Mouse (Mus musculus): Measurements from ENCODE around the gene Spg11. TPM values are rescaled to one million over a fixed set of nuclear protein-coding genes. Genes with fewer than 3 reads are reported as not detected.
"Not testable (repeated sequence)": the region's sequence is repeated elsewhere in the genome, so short reads cannot be mapped to it uniquely, and the experiment has no call there.

Spg11 gene
- polyA plus RNA-seq, 1 experiment from 2014 or later, result 10.7 TPM

DNA sequence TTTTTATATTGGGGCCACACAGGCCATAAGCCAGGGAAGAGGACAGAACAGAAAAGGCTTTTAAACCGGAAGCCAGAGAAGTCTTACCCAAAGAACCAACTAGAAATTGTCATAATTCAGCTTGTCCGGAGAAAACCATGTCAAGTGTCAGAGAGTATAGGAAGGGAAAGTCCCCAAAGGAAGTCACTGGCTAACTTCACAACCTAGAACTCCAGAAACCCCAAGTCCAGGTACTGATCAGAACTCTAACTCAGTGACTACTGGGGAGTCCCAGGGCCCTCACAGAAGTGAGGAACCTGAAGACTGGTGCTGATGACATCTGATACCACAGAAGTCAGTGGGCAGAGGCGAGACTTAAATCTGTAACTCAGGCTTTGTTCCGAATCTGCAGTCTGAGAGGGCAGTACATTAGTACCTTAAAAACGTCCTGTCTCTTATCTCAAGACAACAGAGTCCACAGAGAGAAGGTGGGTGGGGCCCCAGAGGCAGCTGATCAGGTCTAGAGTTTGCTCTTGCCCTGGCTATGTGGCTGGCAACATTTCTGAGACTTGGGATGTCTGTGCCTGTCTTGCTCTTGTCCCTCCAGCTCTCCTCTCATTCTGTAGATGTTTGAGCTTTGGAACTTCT, 19.8 kb upstream of the Spg11 start:
- WGBS, result 63% methylated on average over 5 of the region's 5 CpGs
- no peaks in the 10 kb centered on the region for H3K36me3 ChIP-seq
- no peak overlapping the region for H3K27ac ChIP-seq (replicated peaks)
- no peaks in the 10 kb centered on the region for H3K4me1 ChIP-seq
- no peak overlapping the region for H3K4me3 ChIP-seq
- no peaks in the 10 kb centered on the region for H3K9me3 ChIP-seq (replicated peaks)
- DNase-seq (ENCODE audit: low spot score), result no peak
- no peaks in the 10 kb centered on the region for H3K27me3 ChIP-seq (ENCODE audit: low read depth, poor library complexity, severe bottlenecking)

DNA sequence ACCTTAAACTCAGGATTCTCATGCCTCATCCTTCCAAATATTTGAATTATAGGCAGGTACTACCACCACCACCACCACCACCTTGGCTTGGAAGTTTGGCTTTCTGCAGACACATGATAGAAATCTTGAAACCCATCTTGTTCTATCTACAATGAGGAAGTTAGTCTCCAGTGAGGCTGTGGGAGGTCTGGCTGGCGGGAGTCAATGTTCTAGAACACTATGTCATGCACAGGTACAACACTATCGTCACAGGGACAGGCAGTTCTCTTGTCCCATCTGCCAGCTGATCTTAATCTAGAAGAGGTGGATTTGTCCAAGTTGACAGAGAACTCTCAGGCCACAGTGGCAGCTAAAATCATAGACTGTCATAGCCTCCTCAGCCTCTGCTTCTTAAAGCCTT, 14.4 kb upstream of the Spg11 start:
- DNase-seq (ENCODE audit: low spot score), result no peak

DNA sequence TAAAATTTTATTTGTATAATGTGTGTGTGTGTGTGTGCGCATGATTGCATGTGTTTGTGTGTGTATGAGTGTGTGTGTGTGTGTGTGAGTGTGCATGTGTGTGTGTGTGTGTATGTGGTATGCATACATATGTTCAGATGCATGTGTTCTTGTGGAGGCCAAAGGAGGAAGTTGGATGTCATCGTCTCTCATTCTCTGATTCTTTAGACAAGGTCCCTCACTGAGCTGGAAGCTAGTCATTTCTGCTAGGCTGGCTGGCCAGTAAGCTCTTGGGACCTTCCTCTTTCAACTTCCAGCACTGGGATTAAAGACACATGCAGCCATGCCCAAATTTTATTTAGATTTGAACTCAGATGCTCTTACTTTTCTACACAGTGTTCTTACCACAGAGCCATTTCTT, 13.9 kb upstream of the Spg11 start:
- Histone ChIP-seq H3K9me3 (replicated peaks) (no peaks in the 10 kb centered on the region), H3K27ac (replicated peaks) (no peak overlapping the region), H3K4me3 (no peak overlapping the region), H3K36me3 (no peaks in the 10 kb centered on the region), H3K4me1 (peaks cover 5% of the 10 kb centered on the region; the same call in 1 of the 2 replicates), H3K27me3 (ENCODE audit: low read depth, poor library complexity, severe bottlenecking) (no peaks in the 10 kb centered on the region)
- WGBS, result 97% methylated on average over 2 of the region's 2 CpGs
- no peak for DNase-seq (ENCODE audit: low spot score)

More for the DNA sequence above, 14.4 kb upstream of the Spg11 start:
- H3K36me3 ChIP-seq, result no peaks in the 10 kb centered on the region
- no peaks in the 10 kb centered on the region for H3K9me3 ChIP-seq (replicated peaks)
- no peak overlapping the region for H3K27ac ChIP-seq (replicated peaks)
- 84% methylated on average over 2 of the region's 2 CpGs for WGBS
- no peaks in the 10 kb centered on the region for H3K4me1 ChIP-seq
- no peak overlapping the region for H3K4me3 ChIP-seq
- no peaks in the 10 kb centered on the region for H3K27me3 ChIP-seq (ENCODE audit: low read depth, poor library complexity, severe bottlenecking)

DNA sequence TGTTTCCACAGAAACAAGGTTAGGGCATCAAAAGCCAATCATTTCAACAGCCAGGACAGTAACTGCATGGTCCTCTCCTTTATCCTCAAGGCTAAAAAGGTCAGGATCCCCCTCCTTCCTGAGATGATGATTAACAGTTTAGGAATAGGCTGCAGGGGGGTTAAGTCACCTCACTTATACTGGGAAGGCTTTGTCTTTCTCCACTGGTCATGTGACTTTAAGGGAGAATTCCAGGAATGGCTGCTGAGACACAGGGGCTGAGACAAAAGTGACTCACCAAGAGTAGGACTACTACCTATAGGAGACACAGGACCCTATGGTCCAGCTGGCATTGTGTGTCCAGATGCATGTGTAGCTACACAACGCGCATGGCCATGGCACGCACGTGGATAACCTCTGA, 9.4 kb upstream of the Spg11 start:
- no peak for DNase-seq (ENCODE audit: low spot score)
- no peaks in the 10 kb centered on the region for H3K27me3 ChIP-seq (ENCODE audit: low read depth, poor library complexity, severe bottlenecking)
- H3K4me1 ChIP-seq, result peaks cover 19% of the 10 kb centered on the region
- H3K4me3 ChIP-seq, result no peak overlapping the region
- no peaks in the 10 kb centered on the region for H3K9me3 ChIP-seq (replicated peaks)
- no peak overlapping the region for H3K27ac ChIP-seq (replicated peaks)
- no peaks in the 10 kb centered on the region for H3K36me3 ChIP-seq
- 96% methylated on average over 4 of the region's 4 CpGs for WGBS

DNA sequence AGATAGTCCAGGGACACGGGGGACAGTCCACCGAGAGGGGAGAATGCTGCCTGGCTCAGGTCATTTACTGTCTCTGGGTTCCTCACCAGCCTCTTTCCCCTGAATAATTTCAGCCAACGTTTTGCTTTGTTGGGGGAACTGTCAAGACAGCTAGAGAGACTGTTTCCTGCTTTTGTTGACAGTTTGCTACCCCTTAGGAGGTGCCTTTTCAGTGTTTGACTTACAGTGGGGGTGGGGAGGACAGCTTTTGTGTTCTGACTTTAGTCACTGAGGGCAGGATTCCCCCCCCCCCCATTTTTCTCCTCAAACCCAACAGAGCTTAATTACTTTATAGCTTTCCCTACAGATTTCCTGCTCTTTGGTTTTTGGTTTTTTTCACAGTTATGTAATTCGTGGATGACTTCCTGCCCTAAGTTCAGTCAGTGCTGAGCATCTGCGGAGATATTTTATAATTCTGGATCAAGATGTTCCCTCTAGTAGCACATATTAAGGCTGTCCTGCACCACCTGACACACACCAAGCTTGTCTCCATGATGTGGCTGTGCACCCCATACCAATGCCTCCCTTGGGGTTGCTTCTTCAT, 8.7 kb upstream of the Spg11 start:
- WGBS, result 55% methylated on average over 5 of the region's 5 CpGs
- Histone ChIP-seq H3K4me3 (no peak overlapping the region), H3K9me3 (replicated peaks) (no peaks in the 10 kb centered on the region), H3K36me3 (no peaks in the 10 kb centered on the region), H3K27ac (replicated peaks) (no peak overlapping the region), H3K4me1 (peaks cover 19% of the 10 kb centered on the region), H3K27me3 (ENCODE audit: low read depth, poor library complexity, severe bottlenecking) (no peaks in the 10 kb centered on the region)
- no peak for DNase-seq (ENCODE audit: low spot score)

DNA sequence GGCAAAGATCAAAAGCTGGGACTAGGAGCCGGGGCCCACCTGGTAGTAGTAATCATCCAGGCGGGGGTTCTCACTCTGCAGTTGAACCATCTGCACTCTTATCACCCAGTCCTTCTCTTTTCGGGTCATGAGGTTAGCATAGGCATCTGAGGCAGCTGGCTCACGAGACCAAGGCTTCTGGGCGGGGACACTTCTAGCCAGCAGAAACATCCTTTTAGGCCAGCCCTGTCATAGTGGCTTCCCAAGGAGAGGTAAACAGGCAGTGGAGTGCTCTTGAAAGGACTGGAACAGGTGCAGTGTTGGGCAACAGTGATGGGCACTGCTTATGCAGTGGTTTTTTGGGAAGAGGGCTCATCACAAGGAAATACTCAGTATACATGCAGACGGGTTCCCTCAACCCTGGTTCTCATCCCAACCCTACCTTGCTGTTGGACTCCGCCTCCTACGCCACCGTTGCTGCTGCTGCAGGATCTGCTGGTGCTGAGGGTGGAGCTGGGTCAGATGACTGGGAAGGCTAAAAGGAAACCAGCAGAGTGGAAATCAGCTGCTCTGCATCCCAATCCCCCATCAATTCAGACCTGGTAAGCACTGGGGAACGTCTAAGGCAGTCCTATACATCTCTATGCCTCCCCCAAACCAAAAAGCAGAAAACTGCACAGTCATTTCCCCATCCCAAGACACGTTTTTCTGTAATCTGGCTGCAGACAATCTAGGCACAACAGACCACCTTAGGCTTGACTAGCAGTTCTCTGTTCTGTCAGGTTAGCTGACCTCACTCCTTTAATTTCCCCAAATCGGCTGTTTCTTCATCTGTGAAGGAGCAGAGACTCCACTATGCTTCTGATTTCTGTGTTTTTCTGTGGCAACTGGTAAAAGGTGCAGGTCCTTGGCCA, 7.7 kb upstream of the Spg11 start:
- Histone ChIP-seq H3K4me3 (no peak overlapping the region), H3K9me3 (replicated peaks) (no peaks in the 10 kb centered on the region), H3K4me1 (peaks cover 19% of the 10 kb centered on the region), H3K27ac (replicated peaks) (0 out of 2 replicates have a peak overlapping the region, but pooled peaks have one; percentile 17), H3K27me3 (ENCODE audit: low read depth, poor library complexity, severe bottlenecking) (no peaks in the 10 kb centered on the region), H3K36me3 (no peaks in the 10 kb centered on the region)
- DNase-seq (ENCODE audit: low spot score), result no peak
- WGBS, result 52% methylated on average over 12 of the region's 12 CpGs

DNA sequence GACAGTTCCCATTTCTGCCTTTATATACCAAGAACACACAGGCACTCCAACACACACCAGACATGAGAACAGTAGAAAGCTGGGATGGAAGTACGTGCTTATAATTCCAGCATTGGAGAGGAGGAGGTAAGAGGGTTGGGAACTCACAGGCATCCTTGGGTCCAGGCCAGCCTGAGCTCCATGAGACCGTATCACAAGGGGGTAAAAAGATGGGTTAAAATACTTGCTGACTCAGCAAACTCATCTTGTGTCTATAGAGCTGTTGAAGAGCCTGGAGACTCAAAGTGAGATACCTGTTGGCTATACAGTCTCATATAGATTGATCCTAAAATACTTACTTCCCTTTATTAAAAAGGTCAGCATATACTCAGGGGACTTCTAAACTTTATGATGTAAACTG, 1.3 kb downstream of the Spg11 start:
- no peaks in the 10 kb centered on the region for H3K27me3 ChIP-seq (ENCODE audit: low read depth, poor library complexity, severe bottlenecking)
- WGBS, result 89% methylated on average over 2 of the region's 2 CpGs
- H3K9me3 ChIP-seq (replicated peaks), result no peaks in the 10 kb centered on the region
- H3K36me3 ChIP-seq, result peaks cover 23% of the 10 kb centered on the region
- peaks cover 17% of the 10 kb centered on the region for H3K4me1 ChIP-seq
- DNase-seq (ENCODE audit: low spot score), result no peak
- H3K27ac ChIP-seq (replicated peaks), result no peak overlapping the region
- H3K4me3 ChIP-seq, result peak overlapping the region; percentile 76

DNA sequence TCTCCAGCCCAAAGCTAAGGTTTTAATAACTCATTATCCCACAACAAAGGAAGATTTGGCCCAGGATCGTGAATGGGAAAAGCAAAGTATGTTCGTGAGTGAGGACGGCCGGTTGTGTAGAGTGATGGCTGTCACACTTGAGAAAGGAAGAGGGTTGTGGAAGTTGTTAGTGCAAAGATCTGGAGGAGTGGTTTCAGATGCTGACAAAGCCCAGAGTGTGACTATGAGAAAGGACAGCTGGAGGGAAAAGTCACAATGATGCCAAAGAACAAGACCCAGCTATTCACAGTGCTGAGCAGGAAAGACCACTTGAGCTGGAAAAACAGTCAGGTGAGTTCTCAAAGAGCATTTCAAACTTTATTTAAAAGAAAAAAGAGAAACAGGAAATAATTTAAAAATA, 8.5 kb downstream of the Spg11 start:
- Histone ChIP-seq H3K4me3 (no peak overlapping the region), H3K36me3 (peaks cover 80% of the 10 kb centered on the region)

DNA sequence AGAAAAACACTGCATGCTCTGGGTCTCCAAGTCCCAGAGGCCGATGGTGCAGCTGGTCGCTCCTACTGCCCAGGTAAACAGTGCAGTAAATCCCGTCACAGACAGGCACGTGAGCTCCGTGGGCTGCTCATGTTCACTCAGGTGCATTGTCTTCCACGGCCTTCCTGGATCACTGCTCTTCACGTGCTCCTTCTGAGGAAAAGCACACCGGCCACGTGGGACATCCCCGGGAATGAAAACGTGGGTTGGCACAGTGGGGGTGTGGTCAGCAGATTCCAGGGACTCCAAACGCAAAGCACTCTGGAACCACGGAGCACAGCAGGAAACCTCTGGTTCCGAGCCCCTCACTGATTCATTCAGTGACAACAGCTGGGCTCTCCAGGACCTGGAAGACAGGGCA, 10.1 kb downstream of the Spg11 start:
- no peak overlapping the region for H3K4me3 ChIP-seq
- WGBS, result 86% methylated on average over 14 of the region's 14 CpGs
- no peak for DNase-seq (ENCODE audit: low spot score)
- H3K36me3 ChIP-seq, result peaks cover 74% of the 10 kb centered on the region
- H3K9me3 ChIP-seq (replicated peaks), result no peaks in the 10 kb centered on the region
- no peaks in the 10 kb centered on the region for H3K4me1 ChIP-seq
- H3K27ac ChIP-seq (replicated peaks), result no peak overlapping the region
- H3K27me3 ChIP-seq (ENCODE audit: low read depth, poor library complexity, severe bottlenecking), result no peaks in the 10 kb centered on the region

More for the DNA sequence above, 8.5 kb downstream of the Spg11 start:
- no peak for DNase-seq (ENCODE audit: low spot score)
- Histone ChIP-seq H3K9me3 (replicated peaks) (no peaks in the 10 kb centered on the region), H3K27me3 (ENCODE audit: low read depth, poor library complexity, severe bottlenecking) (no peaks in the 10 kb centered on the region), H3K4me1 (no peaks in the 10 kb centered on the region), H3K27ac (replicated peaks) (no peak overlapping the region)
- WGBS, result 93% methylated on average over 4 of the region's 4 CpGs

DNA sequence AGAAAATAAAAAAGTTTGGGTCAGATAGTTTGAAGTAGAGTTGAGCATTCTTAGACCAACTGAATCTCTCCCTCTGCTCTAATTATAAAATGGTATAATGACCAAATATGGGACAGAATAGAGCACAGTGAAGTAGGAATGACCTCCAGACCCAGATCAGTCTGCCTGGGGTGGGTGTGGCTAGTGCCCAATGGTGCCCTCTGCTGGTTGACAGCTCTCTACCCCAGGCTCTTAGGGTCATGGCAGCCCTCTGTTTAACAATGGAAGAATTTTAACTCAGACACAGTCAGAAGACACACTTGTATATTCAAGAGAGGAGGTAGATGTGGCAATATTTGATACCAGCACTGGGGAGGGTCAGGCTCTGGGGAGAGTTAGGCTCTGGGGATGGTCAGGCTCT, 16.1 kb downstream of the Spg11 start:
- Histone ChIP-seq H3K4me1 (no peaks in the 10 kb centered on the region), H3K9me3 (replicated peaks) (no peaks in the 10 kb centered on the region), H3K36me3 (peaks cover 90% of the 10 kb centered on the region), H3K4me3 (no peak overlapping the region), H3K27ac (replicated peaks) (no peak overlapping the region), H3K27me3 (ENCODE audit: low read depth, poor library complexity, severe bottlenecking) (no peaks in the 10 kb centered on the region)
- DNase-seq (ENCODE audit: low spot score), result no peak

DNA sequence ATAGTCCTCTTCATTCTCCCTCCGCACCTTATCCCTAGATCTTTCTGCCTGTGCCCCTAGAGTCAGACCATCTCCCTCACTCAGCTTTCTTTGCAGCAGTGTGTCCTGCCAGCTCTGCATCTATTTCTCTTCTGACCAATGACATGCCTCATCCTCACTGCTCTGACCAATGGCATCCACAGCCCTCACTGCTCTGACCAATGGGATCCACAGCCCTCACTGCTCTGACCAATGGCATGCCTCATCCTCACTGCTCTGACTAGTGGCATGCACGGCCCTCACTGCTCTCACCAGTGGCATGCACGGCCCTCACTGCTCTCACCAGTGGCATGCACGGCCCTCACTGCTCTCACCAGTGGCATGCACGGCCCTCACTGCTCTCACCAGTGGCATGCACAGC, 20.5 kb downstream of the Spg11 start:
- not testable (repeated sequence) for H3K27me3 ChIP-seq (ENCODE audit: low read depth, poor library complexity, severe bottlenecking); H3K9me3 ChIP-seq (replicated peaks); H3K27ac ChIP-seq (replicated peaks); DNase-seq (ENCODE audit: low spot score); H3K4me3 ChIP-seq; H3K4me1 ChIP-seq
- 86% methylated on average over 5 of the region's 5 CpGs for WGBS
- H3K36me3 ChIP-seq, result peaks cover 99% of the 10 kb centered on the region

DNA sequence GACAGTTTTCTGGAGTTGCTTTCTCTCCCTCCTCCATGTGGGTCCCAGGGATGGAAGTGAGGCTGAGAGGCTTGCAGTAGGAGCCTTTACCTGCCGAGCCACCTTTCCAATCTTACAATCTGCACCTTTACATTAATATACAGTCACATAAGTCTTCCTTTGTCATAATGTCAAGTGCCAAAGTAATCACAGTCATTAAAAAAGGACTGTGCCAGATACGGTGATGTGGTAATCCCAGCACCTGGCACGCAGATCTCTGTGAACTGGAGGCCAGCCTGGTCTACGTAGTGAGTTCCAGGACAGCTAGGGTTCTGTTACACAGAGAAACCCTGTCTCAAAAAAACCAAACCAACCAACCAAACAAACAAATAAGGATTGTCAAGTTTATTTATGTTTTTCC, 24.3 kb downstream of the Spg11 start:
- WGBS, result 95% methylated on average over 4 of the region's 4 CpGs
- Histone ChIP-seq H3K27ac (replicated peaks) (no peak overlapping the region), H3K9me3 (replicated peaks) (no peaks in the 10 kb centered on the region), H3K4me3 (no peak overlapping the region), H3K4me1 (no peaks in the 10 kb centered on the region), H3K27me3 (ENCODE audit: low read depth, poor library complexity, severe bottlenecking) (no peaks in the 10 kb centered on the region), H3K36me3 (peaks cover 93% of the 10 kb centered on the region)
- no peak for DNase-seq (ENCODE audit: low spot score)

DNA sequence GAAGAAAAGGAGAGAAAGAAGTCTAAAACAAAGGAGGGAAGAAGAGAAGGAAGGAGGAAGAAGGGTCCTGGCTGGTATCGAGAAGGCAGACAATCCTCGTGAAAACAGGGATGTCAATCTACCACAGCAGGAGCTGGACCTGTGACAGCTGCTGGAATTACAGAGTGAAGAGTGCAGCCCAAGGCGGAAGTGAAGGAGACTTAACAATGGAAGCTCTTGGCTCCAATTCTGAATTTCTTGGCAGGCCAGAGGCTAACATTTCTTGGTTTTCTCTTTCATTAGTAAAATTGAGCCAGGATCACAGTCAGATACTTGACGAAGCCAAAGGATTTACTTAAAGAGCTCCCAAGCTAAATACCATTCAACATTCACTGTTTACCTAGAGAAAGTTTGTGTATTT, 31.7 kb downstream of the Spg11 start:
- Histone ChIP-seq H3K27ac (replicated peaks) (no peak overlapping the region), H3K4me1 (no peaks in the 10 kb centered on the region), H3K9me3 (replicated peaks) (no peaks in the 10 kb centered on the region), H3K4me3 (no peak overlapping the region), H3K27me3 (ENCODE audit: low read depth, poor library complexity, severe bottlenecking) (no peaks in the 10 kb centered on the region), H3K36me3 (peaks cover 91% of the 10 kb centered on the region)
- WGBS, result 86% methylated on average over 4 of the region's 4 CpGs
- no peak for DNase-seq (ENCODE audit: low spot score)

Data from midbrain, embryonic 10.5 days (tissue).